Mouse (Mus musculus) MEL-GATA-1-ER (cell line): ENCODE measurements around the gene Lhfpl5.
A peak's percentile ranks its signal among the peaks of the same experiment; 100 is the strongest.

Experiments
- DNase-seq: peaks from one replicate; pipeline ENCODE4 v3.0.0-alpha.2; 2012; ENCODE audit warnings: low read depth; ENCODE audit errors: extremely low read depth

Gene Lhfpl5

DNA sequence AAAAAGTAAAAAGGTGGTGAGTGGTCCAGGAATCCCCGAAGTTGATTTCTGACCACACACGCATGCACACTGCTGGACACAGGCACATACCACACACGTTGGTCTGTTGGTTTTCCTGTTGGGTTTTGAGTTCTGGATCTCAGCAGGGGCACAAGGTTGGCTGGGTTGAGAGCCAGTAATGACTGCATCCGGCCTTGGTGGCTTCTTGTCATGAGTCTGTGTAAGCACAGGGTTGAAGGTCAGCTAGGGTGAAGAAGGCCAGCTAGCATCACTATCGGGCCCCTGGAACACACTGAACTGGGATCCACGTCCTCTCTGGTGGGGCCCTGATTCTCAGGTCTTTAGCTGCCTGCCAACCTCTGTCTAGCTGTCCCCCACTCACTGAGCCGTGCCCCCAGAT lies 2.9 kb upstream of the Lhfpl5 start:
- no peak for DNase-seq

DNA sequence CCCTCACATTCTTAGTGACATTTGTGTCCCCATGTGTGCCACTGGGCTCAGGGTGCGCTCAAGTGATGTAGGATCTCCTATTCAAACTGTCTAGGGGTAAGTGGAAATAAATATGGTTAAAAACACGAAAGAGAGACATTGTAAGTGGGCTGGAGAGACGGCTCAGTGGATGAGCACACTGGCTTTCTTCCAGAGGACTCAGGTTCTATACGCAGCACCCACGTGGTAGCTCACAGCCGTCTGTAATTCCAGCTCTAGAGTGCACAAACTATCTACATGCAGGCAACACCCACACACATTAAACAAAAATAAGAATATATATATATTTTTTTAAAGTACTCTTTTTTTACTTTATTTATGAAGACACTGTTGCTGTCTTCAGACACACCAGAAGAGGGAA lies 2.5 kb upstream of the Lhfpl5 start:
- DNase-seq: no peak

DNA sequence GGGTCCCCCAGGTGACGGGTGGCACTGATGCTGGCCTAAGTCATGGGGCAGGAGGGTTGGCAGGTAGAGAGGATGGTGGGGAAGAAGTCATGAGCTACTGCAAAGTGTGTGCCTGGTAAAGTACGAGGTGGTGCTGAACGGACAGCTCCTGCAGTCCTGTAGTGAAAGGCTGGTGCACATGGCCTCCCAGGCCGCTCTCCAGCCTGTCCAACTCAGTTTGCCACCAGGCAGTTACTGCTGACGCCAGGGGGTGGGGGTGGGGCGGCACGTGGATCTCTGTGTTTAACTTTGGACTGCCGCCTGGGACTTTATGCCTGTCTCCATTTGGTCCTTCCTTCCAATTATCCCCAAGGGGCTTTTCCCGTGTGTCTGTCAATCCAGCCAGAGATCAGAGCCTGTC lies 5.0 kb downstream of the Lhfpl5 start:
- DNase-seq: peak; percentile 36

DNA sequence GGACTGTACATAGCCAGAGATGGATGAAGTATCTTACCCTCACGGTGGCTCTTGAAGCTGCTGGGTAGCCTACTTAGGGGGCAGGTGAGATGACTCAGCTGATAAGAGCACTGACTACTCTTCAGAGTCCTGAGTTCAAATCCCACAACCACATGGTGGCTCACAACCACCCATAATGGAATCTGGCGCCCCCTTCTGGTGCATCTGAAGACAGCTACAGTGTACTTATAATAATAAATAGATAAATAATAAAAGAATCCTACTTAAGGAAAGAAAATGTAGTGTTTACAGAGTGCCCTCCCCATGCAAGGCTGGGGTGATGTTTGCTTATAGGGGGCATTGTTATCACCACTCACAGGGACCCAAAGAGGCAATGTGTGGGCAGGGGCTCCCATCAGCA lies 5.6 kb downstream of the Lhfpl5 start:
- no peak for DNase-seq

DNA sequence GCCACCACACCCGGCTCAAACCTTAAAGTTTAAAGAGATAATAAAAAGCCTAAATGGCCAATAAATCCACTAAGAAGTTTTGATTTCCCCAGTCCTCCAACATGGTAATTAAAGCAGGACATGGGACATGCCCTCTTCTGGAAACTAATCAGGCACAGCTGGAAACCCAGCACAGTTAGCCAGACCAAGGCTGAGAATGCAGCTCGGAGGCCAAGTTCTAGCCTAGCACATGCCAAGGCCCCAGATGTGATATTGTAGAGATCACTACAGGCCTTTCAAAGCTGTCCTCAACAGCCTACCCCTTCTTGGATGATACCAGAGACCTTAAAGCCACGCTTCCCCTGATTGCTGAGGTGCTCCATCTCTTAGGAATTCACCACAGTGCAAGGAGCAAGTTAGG lies 11.1 kb downstream of the Lhfpl5 start:
- no peak for DNase-seq

DNA sequence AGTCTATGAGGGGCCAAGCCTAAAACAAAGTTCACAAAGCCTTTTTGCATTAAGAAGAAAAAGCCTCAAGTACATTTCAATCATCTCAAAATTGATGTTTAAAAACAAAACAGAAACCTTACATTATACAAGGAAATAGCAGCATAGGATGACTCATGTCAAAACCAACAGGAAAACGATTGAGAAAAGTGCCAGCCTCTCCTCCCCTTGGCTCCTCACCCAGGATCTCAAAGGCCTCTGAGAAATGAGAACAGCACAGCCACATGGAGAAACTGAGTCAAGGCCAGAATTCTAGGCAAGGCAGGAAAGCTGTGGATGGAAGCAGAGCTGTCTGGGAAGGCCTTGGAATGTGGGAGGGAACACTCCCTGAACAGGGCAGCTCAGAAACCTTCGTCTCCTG lies 13.2 kb downstream of the Lhfpl5 start:
- no peak for DNase-seq

DNA sequence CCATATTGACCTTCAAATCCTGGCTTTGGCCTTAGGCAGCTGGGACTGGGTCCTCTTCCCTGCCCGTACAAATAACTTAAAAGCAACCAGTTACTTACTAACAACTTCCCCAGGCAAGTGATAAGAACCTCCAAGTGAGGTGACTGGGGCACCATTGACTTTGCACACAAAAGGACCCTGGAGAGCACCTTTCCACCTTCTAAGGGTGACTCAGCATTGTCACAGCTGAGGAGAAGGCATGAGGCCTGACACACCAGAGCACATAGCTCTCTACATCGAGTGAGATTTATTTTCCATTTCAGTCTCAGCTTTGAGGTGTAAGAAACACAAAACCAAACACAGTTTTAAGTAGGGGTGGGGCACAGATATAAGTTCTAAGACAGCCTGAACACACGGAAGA lies 15.2 kb downstream of the Lhfpl5 start:
- DNase-seq: no peak

DNA sequence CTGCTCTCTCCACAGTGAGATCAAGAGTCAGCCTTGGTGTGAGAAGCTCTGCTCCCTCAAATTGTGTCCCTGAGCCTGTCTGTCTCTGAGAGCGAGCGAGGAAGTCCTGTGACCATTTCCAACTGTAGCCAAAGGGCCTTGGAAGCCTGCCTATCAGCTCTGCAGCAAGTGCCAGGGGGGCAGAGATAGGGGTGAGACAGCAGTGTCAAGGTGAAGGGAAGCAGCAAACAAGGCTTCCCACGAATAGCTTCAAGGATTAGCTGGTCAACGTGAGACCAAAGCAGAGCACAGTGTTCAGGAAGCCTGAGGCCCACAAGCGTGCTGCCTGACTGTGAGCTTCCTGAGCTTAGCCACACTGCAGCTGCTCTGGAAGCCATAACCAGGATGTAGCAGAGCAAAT lies 16.0 kb downstream of the Lhfpl5 start:
- DNase-seq: peak; percentile 46

DNA sequence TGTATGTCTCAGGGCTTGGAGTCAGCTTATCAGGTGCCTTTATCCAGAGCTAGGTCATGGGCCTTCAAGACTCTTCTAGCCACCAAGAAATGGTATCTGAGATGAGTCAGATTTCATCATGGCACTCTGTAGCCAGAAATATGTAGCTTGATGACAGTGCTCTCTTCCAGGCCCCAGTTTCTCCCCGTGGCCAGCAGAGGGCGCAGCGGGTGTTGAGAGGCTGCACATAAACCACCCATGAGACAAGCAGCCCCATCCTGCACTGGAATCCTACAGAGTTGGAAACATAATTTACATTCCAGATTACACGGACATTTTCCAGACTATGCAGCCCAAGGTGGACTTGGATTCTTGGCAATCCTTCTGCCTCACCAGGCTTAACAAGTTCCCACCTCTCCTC lies 17.6 kb downstream of the Lhfpl5 start:
- no peak for DNase-seq

DNA sequence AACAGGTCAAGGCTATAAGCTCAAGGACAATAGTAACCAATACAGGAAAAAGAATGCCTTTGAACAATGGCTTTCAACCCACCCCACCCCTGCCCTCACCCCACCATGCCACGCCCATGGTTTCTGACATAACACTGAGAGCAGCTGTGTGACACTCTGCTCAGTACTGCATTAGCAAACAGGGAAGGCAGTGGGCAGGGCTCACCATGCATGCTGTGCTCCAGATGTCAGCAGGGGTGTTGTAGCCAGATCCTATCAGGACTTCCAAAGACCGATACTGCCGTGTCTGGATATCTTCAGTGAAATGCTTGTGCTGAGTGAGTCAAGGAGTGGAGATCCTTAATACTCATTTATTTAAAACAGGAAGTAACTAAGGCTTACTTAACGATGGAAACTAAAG lies 18.5 kb downstream of the Lhfpl5 start:
- DNase-seq: no peak

DNA sequence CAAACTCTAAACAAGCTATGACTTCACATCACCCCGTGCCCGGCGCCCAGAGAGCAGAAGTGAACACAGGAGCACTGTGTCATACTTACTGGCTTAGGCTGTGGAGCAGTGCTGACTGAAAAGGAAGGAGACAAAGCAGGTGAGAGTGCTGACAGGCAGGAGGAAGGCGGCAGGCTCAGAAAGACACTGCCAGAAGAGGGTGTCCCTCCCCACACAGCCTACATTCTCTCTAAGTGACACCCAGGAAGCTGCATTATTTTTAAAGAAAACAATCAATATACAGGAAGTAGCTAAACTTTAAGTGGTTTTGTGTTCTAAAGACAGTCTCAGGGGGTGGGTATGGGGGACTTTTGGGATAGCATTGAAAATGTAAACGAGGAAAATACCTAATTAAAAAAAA lies 25.3 kb downstream of the Lhfpl5 start:
- DNase-seq: no peak

DNA sequence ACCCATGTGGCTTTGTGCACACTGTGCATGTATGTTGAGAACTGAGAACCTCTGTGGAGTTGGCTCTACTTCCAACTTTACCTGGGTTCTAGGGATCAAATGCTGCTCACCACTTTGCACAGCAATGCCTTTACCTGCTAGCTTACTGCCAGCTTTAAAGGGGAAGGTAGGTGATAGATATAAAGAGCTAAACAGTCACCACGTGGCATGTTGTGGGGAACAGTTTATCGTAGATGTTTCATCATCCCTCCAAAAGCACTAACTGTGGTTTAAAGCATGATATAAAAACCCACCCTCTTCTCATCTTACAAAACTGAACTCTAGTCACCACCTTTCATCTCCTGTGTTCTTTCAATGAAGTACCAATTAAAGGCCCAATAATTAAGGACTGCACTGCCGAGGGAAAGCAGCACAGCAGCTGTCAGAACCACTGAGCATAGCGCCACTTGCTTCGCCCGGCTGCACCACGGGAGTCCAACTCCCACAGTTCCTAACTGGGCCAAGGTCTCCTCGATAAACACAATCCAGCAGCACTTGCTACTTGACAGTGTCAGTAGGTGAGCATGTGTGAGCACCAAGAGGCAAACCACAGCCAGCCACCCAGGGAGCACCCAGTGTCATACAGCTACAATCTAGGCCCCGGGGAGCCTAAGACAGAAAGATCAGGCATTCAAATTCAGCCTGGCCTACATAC lies 26.3 kb downstream of the Lhfpl5 start:
- no peak for DNase-seq

DNA sequence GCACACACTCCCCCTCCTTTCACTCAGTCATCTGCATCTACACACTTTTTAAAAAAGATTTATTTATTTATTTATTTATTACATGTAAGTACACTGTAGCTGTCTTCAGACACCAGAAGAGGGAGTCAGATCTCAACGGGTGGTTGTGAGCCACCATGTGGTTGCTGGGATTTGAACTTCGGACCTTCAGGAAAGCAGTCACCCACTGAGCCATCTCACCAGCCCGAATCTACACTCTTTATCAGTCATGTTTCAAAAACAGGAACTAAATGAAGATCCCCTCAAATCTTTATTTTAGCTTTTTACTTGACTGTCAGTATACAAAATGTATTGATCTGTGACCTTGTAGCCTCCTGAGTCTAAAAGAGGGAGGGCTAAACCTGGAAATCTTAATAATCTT lies 34.1 kb downstream of the Lhfpl5 start:
- no peak for DNase-seq

DNA sequence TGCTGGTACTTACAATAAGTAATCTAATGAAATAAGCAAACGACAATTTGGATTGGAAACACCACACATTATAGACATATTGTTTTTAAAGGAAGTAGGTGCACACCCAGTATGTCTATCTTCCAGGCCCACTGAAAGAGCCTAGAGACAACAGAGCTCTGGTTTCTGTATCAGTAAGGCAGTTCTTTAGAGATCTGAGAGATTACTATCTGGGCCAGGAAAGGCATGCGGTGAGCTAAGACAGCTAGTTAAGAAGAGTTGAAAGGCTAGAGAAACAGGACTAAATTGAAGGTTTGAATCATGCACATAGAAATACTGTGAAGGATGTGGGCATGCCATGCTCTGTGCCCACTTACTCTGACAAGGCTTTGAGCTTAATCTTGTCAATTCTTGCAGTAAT lies 37.2 kb downstream of the Lhfpl5 start:
- DNase-seq: no peak

DNA sequence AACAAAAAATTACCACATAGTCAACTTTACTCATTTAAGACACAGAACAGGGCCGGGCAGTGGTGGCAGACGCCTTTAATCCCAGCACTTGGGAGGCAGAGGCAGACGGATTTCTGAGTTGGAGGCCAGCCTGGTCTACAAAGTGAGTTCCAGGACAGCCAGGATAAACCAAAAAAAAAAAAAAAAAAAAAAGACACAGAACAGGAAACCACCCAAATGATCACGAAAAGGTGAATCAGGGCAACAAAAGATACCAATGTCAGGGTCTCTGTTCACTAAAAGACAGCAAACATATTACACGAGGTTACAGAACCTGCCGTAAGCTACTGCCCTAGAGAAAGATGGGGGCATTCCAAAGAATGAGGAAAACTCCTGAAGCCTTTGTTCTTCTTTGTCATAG lies 37.7 kb downstream of the Lhfpl5 start:
- no peak for DNase-seq

DNA sequence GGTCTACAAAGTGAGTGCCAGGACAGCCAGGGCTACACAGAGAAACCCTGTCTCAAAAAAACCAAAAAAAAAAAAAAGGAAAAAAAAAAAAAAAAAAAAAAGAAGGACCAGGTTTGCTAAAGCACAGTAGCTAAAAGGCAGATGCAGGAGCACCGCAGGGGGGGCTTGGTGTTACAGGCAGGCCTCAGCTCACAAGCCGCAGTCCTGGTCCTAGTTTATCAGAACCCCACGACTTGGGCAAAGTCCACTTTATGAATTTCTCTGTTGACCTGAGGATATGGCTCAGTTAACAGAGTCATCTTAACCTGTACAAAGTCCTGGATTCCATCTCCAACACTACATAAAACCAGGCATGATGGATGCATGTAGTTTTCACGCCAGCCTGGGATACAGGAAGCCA lies 39.9 kb downstream of the Lhfpl5 start:
- no peak for DNase-seq

DNA sequence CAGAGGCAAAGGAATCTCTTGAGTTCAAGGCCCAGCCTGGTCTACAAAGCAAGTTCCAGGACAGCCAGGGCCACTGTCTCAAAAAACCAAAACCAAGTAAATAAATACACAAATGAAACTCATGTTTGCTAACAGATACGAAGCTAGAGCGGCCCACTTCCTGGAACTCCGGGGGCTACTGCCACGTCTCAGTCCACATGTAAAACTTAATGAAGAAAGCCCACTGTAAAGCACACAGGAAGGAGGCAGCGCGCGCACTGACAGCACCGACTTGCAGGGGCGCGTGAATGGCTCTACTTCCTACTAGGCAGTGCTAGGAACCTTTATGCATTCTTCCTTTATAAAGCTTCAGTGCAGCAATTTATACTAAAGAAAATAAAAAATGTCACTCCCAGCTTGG lies 42.2 kb downstream of the Lhfpl5 start:
- no peak for DNase-seq

DNA sequence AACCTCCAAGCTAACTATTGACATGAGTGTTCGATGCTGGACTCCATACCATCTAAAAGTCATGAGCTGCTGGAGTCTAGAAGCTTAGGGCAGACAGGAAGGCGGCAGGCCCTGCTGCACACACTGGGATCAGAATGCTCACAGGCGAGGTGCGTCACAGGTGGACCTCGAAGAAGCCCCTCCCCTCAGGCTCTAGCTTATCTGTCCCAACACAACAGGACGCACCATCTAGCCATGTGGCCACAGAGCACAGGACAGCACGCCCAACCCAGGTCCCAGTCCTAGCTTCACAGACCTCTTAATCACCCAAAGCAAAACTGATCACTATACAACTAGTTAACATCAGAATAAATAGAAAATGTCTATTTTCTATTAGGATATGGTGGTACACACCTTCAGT lies 42.7 kb downstream of the Lhfpl5 start:
- no peak for DNase-seq

DNA sequence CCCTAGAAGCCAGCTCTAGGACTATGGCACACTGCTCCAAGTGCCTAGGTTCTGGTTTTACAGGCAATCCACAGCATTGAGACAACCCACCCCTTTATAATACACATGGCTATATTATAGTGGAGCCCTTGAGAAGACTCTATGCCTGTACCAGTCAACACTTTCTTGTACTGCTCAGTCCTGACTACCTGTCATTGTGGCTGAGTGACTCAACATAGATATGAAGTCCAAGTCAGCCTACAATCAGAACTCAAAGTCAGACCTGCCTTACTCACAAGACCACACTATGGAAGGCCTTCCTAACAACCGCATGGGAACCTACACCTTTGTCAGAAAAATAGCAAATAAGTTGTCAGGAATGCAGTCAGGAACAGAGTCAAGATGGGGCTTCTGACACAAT lies 43.3 kb downstream of the Lhfpl5 start:
- DNase-seq: no peak

DNA sequence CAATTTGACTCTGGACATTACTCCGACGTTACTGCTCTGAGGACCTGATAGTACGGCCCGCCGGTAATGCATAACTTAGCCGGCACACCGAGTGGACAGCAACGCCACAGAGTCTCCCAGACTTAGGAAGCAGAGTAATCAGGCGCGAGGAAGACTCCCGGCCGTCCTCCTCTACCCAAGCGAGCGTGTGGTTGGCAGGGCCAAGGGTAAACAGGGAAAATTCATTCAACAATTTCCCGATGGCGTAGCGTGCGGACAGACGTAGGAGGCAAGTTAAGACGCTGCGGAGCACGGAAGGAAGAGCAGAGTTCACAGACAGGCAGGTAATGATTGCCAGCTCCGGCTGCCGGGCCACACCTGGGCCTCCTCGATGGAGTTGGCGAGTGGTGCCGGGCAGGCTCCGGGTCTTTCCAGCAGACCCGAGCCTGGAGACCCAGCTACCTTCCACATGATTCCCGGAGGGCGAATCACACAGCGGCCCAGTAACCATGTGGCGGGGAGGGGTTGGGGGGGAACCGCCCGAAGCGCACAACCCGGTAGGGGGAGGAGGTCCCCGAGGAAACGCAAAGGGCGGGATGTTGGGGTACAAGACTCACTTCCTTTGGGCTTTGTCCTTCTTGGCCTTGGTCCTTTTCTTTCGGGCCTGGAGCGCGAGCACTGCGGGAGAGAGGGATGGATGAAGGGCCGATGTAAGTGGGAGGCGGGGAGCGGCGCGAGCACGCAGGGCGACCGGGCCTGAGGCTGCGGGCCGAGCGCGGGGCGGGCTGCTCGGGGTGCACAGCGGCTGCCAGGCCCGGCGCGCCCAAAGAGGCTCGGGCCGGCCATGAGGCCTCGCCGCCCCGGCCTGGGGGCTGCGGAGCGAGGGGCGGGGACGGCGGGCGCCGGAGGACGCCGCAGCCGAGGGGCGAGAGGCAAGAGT lies 46.2 kb downstream of the Lhfpl5 start:
- peak; percentile 52 for DNase-seq

DNA sequence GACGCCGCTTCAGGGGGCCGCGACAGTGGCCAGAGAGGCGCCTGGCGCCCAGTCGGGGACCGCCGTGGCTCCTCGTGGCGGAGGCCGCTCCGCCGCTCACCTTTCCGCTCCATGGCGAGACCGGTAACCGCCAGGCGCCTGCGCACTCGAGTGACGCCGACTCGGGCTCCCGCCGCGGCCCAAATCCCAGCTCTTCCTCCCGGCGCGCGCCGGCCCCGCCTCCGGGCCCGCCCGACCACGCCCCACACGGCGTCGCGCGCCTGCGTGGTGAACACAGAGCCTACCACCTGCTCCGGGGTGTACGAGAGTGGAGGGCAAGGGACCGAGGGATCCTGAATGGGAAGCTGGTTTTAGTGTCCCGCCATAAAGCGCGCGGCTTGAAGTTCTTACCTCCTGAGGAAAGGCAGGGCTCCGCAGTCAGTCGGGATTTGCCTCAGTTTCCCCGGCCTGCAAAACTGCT lies 46.9 kb downstream of the Lhfpl5 start, which contains the start of gene Srpk1:
Srpk1 (minus strand) TSS at position 410 of the 460 bp plus-strand sequence.
- peak; percentile 74 for DNase-seq

DNA sequence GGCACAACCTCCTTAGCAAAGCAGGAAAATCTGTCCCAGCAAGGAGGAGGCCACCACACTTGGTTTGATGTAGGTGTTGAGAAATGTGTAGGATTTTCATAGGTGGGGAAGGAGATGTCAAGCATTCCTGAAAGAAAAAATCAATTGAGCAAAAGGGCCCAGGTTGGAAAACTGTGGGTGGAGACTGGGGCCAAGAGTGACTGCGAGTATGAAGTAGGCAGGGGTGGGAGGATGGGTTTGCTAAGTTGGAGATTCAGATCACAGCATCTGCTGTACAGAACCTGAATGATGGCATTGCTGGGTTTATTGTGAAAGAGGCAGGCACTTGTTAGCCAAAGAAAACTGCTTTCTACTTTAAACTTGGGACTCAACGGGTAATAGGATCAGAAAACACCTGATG lies 49.4 kb downstream of the Lhfpl5 start:
- no peak for DNase-seq

DNA sequence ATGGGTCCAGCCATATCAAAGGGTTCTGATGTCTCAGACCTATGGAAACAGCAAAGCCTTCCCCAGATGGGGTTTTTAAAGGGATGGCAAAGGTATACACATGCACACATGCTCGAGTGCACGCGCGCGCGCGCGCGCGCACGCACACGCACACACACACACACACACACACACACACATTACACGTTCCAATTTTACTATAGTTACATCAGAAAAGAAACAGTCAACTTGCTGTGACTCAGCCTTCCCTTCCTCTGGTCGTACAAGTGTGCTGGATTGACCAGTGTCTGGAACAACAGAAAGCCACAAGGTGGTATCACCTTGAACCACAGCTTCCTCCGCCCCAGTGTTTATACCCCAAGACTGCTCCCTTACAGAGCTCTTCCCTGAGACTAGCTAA lies 49.9 kb downstream of the Lhfpl5 start:
- no peak for DNase-seq
